Mouse (Mus musculus) myocyte (in vitro differentiated cells): ENCODE results near the gene Idh3a. TPM values are rescaled to one million over a fixed set of nuclear protein-coding genes. Genes with fewer than 3 reads are reported as not detected.

Source experiments
- H3K27me3 ChIP-seq: one replicate; pipeline ENCODE4 v1.6.1; 2011; ENCODE audit not compliant: control insufficient read depth, insufficient read depth, insufficient read length
- H3K36me3 ChIP-seq: one replicate; pipeline ENCODE4 v1.6.1; 2011; ENCODE audit not compliant: control insufficient read depth, insufficient read depth
- H3K4me2 ChIP-seq: one replicate; pipeline ENCODE4 v1.6.1; 2011; ENCODE audit warnings: low read depth, control low read depth
- H3K4me3 ChIP-seq: one replicate; pipeline ENCODE4 v1.5.1; 2011; ENCODE audit warnings: mild to moderate bottlenecking, control low read depth, moderate library complexity
- H3K79me2 ChIP-seq: one replicate; pipeline ENCODE4 v1.6.1; 2011; ENCODE audit not compliant: control insufficient read depth, insufficient read depth
- H3ac ChIP-seq: one replicate; pipeline ENCODE4 v1.6.1; 2011; ENCODE audit not compliant: control insufficient read depth, insufficient read length
- CEBPB ChIP-seq: IDR thresholded peaks from 2 replicates; pipeline ENCODE4 v1.6.1; 2011; ENCODE audit warnings: mild to moderate bottlenecking, moderate library complexity; ENCODE audit not compliant: poor library complexity, insufficient read depth, severe bottlenecking
- E2F4 ChIP-seq: IDR thresholded peaks from one replicate; pipeline ENCODE4 v1.6.1; 2011; ENCODE audit warnings: mild to moderate bottlenecking, control low read depth, moderate library complexity; ENCODE audit not compliant: insufficient read depth
- MAX ChIP-seq: IDR thresholded peaks from one replicate; pipeline ENCODE4 v1.6.1; 2011; ENCODE audit warnings: low read depth, mild to moderate bottlenecking, control low read depth
- MYOD1 ChIP-seq, 3 experiments: IDR thresholded peaks; one replicate each; pipeline ENCODE4 v1.6.1; 2011; ENCODE audit warnings: control low read depth in 2 of 3, low read depth in 2 of 3, mild to moderate bottlenecking in 2 of 3, moderate library complexity in 1 of 3; ENCODE audit not compliant: insufficient read length in 2 of 3, control insufficient read depth in 1 of 3
- MYOG ChIP-seq, 3 experiments: IDR thresholded peaks; one replicate each; pipeline ENCODE4 v1.6.1; 2011; ENCODE audit warnings: control low read depth in 2 of 3, low read depth in 2 of 3, mild to moderate bottlenecking in 2 of 3; ENCODE audit not compliant: insufficient read length in 2 of 3, control insufficient read depth in 1 of 3, insufficient read depth in 1 of 3
- POLR2A ChIP-seq: IDR thresholded peaks from one replicate; pipeline ENCODE4 v1.6.1; 2011; ENCODE audit warnings: low read depth, mild to moderate bottlenecking, control low read depth, moderate library complexity; ENCODE audit not compliant: insufficient read length
- POLR2AphosphoS2 ChIP-seq: IDR thresholded peaks from one replicate; pipeline ENCODE4 v1.6.1; 2011; ENCODE audit warnings: low read depth, control low read depth; ENCODE audit not compliant: insufficient read length
- REST ChIP-seq: IDR thresholded peaks from one replicate; pipeline ENCODE4 v1.6.1; 2011; ENCODE audit warnings: mild to moderate bottlenecking, control low read depth, moderate library complexity; ENCODE audit not compliant: insufficient read depth, insufficient read length
- SRF ChIP-seq: IDR thresholded peaks from one replicate; pipeline ENCODE4 v1.6.1; 2011; ENCODE audit warnings: low read depth; ENCODE audit not compliant: control insufficient read depth, insufficient read length
- TCF12 ChIP-seq: IDR thresholded peaks from one replicate; pipeline ENCODE4 v1.6.1; 2011; ENCODE audit warnings: mild to moderate bottlenecking, control low read depth; ENCODE audit not compliant: poor library complexity, insufficient read depth, severe bottlenecking
- TCF3 ChIP-seq: IDR thresholded peaks from one replicate; pipeline ENCODE4 v1.6.1; 2011; ENCODE audit warnings: low read depth, control low read depth; ENCODE audit not compliant: insufficient read length
- USF1 ChIP-seq: IDR thresholded peaks from one replicate; pipeline ENCODE4 v1.6.1; 2011; ENCODE audit warnings: low read depth, mild to moderate bottlenecking, control low read depth, moderate library complexity
- polyA plus RNA-seq: library from polyadenylated mRNA; unstranded; fragments of >200 nt; fragmentation: generic; extraction: Trizol; gene quantifications from one replicate; pipeline ENCODE4 v1.2.1, GENCODE M21; 2012; ENCODE audit warnings: missing spikeins

Idh3a gene
- polyA plus RNA-seq, 1 experiment: 88.5 TPM

GRCm38 (mm10) chr9:54642149-54642548, 56.0 kb downstream of the Idh3a start:
- TF ChIP-seq E2F4 (no peak), TCF3 (no peak), USF1 (no peak), SRF (no peak), MYOG (IDR thresholded peaks at IDR 0.05; ENCODE audit: control insufficient read depth in 1 of 3, insufficient read depth in 1 of 3, insufficient read length in 2 of 3, low read depth in 2 of 3) (no peak), MAX (no peak), TCF12 (no peak), POLR2AphosphoS2 (no peak), CEBPB (no peak), MYOD1 (IDR thresholded peaks at IDR 0.05; ENCODE audit: control insufficient read depth in 1 of 3, insufficient read length in 2 of 3, low read depth in 2 of 3) (no peak), REST (no peak), POLR2A (no peak)
- no peaks in the 10 kb centered on the region for H3K36me3 ChIP-seq

GRCm38 (mm10) chr9:54642556-54642955, 56.4 kb downstream of the Idh3a start:
- H3ac ChIP-seq: no peak overlapping the region
- peak overlapping the region; percentile 26 for H3K4me3 ChIP-seq
- no peaks in the 10 kb centered on the region for H3K27me3 ChIP-seq
- H3K36me3 ChIP-seq: no peaks in the 10 kb centered on the region
- H3K79me2 ChIP-seq: peaks cover 14% of the 10 kb centered on the region
- H3K4me2 ChIP-seq: peak overlapping the region; percentile 70
- TF ChIP-seq POLR2AphosphoS2 (no peak), MAX (no peak), POLR2A (no peak), TCF3 (no peak), SRF (no peak), CEBPB (no peak), E2F4 (no peak), REST (no peak)

More at GRCm38 (mm10) chr9:54642149-54642548, 56.0 kb downstream of the Idh3a start:
- Histone ChIP-seq H3K79me2 (peaks cover 14% of the 10 kb centered on the region), H3ac (no peak overlapping the region), H3K4me3 (peak overlapping the region; percentile 26), H3K27me3 (no peaks in the 10 kb centered on the region), H3K4me2 (peak overlapping the region; percentile 70)

GRCm38 (mm10) chr9:54643179-54643578, 57.0 kb downstream of the Idh3a start:
- Histone ChIP-seq H3K79me2 (peaks cover 14% of the 10 kb centered on the region), H3K4me3 (no peak overlapping the region), H3K4me2 (peak overlapping the region; percentile 25), H3K27me3 (no peaks in the 10 kb centered on the region), H3K36me3 (no peaks in the 10 kb centered on the region), H3ac (no peak overlapping the region)
- TF ChIP-seq TCF12: no peak
- TF ChIP-seq SRF: no peak
- no peak for TF ChIP-seq REST
- no peak for TF ChIP-seq TCF3
- TF ChIP-seq POLR2AphosphoS2: no peak
- no peak for TF ChIP-seq MYOG (IDR thresholded peaks at IDR 0.05; ENCODE audit: control insufficient read depth in 1 of 3, insufficient read depth in 1 of 3, insufficient read length in 2 of 3, low read depth in 2 of 3)
- no peak for TF ChIP-seq MAX
- no peak for TF ChIP-seq USF1
- no peak for TF ChIP-seq CEBPB
- TF ChIP-seq E2F4: no peak
- TF ChIP-seq POLR2A: no peak
- TF ChIP-seq MYOD1 (IDR thresholded peaks at IDR 0.05; ENCODE audit: control insufficient read depth in 1 of 3, insufficient read length in 2 of 3, low read depth in 2 of 3): no peak

- Histone ChIP-seq H3K79me2 (peaks cover 10% of the 10 kb centered on the region), H3K27me3 (no peaks in the 10 kb centered on the region)
Observed at GRCm38 (mm10) chr9:54645530-54645929, 59.4 kb downstream of the Idh3a start.

GRCm38 (mm10) chr9:54646252-54646651, 60.1 kb downstream of the Idh3a start:
- TF ChIP-seq POLR2A (peak; percentile 11), POLR2AphosphoS2 (no peak)
- H3K36me3 ChIP-seq: no peaks in the 10 kb centered on the region
- H3ac ChIP-seq: no peak overlapping the region
- H3K79me2 ChIP-seq: peaks cover 3% of the 10 kb centered on the region
- H3K27me3 ChIP-seq: no peaks in the 10 kb centered on the region
- H3K4me2 ChIP-seq: peak overlapping the region; percentile 38
- no peak overlapping the region for H3K4me3 ChIP-seq

More at GRCm38 (mm10) chr9:54645530-54645929, 59.4 kb downstream of the Idh3a start:
- Histone ChIP-seq H3ac (no peak overlapping the region), H3K4me2 (peak overlapping the region; percentile 38), H3K36me3 (no peaks in the 10 kb centered on the region), H3K4me3 (no peak overlapping the region)
- no peak for TF ChIP-seq CEBPB
- TF ChIP-seq MYOG (IDR thresholded peaks at IDR 0.05; ENCODE audit: control insufficient read depth in 1 of 3, insufficient read depth in 1 of 3, insufficient read length in 2 of 3, low read depth in 2 of 3): no peak
- TF ChIP-seq MAX: no peak
- no peak for TF ChIP-seq MYOD1 (IDR thresholded peaks at IDR 0.05; ENCODE audit: control insufficient read depth in 1 of 3, insufficient read length in 2 of 3, low read depth in 2 of 3)
- no peak for TF ChIP-seq POLR2A
- TF ChIP-seq E2F4: no peak
- no peak for TF ChIP-seq REST
